Mouse (Mus musculus): ENCODE data around the gene Clns1a.

The Clns1a gene

GRCm38 (mm10) chr7:97696506-97697254 lies at the start of gene Clns1a:
Gene Clns1a (plus strand): TSS chr7:97696634.
- DNase-seq, result peak; percentile 96

GRCm38 (mm10) chr7:97647656-97648055 lies 48.8 kb upstream of the Clns1a start:
- DNase-seq, result no peak

GRCm38 (mm10) chr7:97650729-97651128 lies 45.7 kb upstream of the Clns1a start:
- DNase-seq, result no peak

- no peak for DNase-seq
Measured at GRCm38 (mm10) chr7:97656144-97656543, 40.3 kb upstream of the Clns1a start.

GRCm38 (mm10) chr7:97661634-97662033 lies 34.8 kb upstream of the Clns1a start:
- no peak for DNase-seq

- peak; percentile 54 for DNase-seq
Measured at GRCm38 (mm10) chr7:97679239-97679638, 17.2 kb upstream of the Clns1a start.

GRCm38 (mm10) chr7:97687831-97688230 lies 8.6 kb upstream of the Clns1a start:
- no peak for DNase-seq

GRCm38 (mm10) chr7:97695441-97695840 lies 993 bp upstream of the Clns1a start:
- no peak for DNase-seq

GRCm38 (mm10) chr7:97696133-97696505 lies 315 bp upstream of the Clns1a start:
- no peak for DNase-seq

- no peak for DNase-seq
Measured at GRCm38 (mm10) chr7:97700173-97700572, 3.7 kb downstream of the Clns1a start.

GRCm38 (mm10) chr7:97701106-97701505 lies 4.7 kb downstream of the Clns1a start:
- DNase-seq, result no peak

GRCm38 (mm10) chr7:97707123-97707522 lies 10.7 kb downstream of the Clns1a start:
- DNase-seq, result no peak

- no peak for DNase-seq
Measured at GRCm38 (mm10) chr7:97707809-97708208, 11.4 kb downstream of the Clns1a start.

GRCm38 (mm10) chr7:97709204-97709603 lies 12.8 kb downstream of the Clns1a start:
- DNase-seq, result no peak

- DNase-seq, result no peak
Measured at GRCm38 (mm10) chr7:97714651-97715050, 18.2 kb downstream of the Clns1a start.

GRCm38 (mm10) chr7:97717326-97717725 lies 20.9 kb downstream of the Clns1a start:
- no peak for DNase-seq

GRCm38 (mm10) chr7:97719078-97719477 lies 22.6 kb downstream of the Clns1a start:
- DNase-seq, result no peak

GRCm38 (mm10) chr7:97720109-97720508 lies 23.7 kb downstream of the Clns1a start:
- DNase-seq, result no peak

GRCm38 (mm10) chr7:97722278-97722918 lies 26.0 kb downstream of the Clns1a start:
- DNase-seq, result no peak

- DNase-seq, result no peak
Measured at GRCm38 (mm10) chr7:97723646-97724538, 27.5 kb downstream of the Clns1a start.

- DNase-seq, result no peak
Measured at GRCm38 (mm10) chr7:97725401-97725800, 29.0 kb downstream of the Clns1a start.

- DNase-seq, result no peak
Measured at GRCm38 (mm10) chr7:97726080-97726479, 29.6 kb downstream of the Clns1a start.

GRCm38 (mm10) chr7:97726778-97727177 lies 30.3 kb downstream of the Clns1a start:
- no peak for DNase-seq
